Mouse (Mus musculus): Measurements from ENCODE around the gene Efl1. TPM values are rescaled to one million over a fixed set of nuclear protein-coding genes. Genes with fewer than 3 reads are reported as not detected.

Efl1 gene
- 10 to 100 TPM; 41.5 to 57.0 TPM for polyA plus RNA-seq (2017; shearing (Covaris generic))

- peak; percentile 98 for ATAC-seq
Measured at GRCm38 (mm10) chr7:82648353-82649080, at the start of gene Efl1, which contains the start of gene Saxo2. Gene Efl1, plus strand, starts transcription at chr7:82648614. Gene Saxo2, minus strand, starts transcription at chr7:82648528.

- no peak for ATAC-seq
Measured at GRCm38 (mm10) chr7:82602008-82602407, 46.4 kb upstream of the Efl1 start.

- ATAC-seq: no peak
Measured at GRCm38 (mm10) chr7:82605425-82605824, 43.0 kb upstream of the Efl1 start.

GRCm38 (mm10) chr7:82609629-82610028 is 38.8 kb upstream of the Efl1 start:
- no peak for ATAC-seq

GRCm38 (mm10) chr7:82625342-82625741 is 23.1 kb upstream of the Efl1 start:
- ATAC-seq: no peak

- ATAC-seq: no peak
Measured at GRCm38 (mm10) chr7:82647183-82647582, 1.2 kb upstream of the Efl1 start.

GRCm38 (mm10) chr7:82647909-82648308 is 505 bp upstream of the Efl1 start:
- no peak for ATAC-seq

- peak; percentile 57 for ATAC-seq
Measured at GRCm38 (mm10) chr7:82649081-82649445, 649 bp downstream of the Efl1 start.

- no peak for ATAC-seq
Measured at GRCm38 (mm10) chr7:82664604-82665003, 16.2 kb downstream of the Efl1 start.

- no peak for ATAC-seq
Measured at GRCm38 (mm10) chr7:82676001-82676400, 27.6 kb downstream of the Efl1 start.

- no peak for ATAC-seq
Measured at GRCm38 (mm10) chr7:82676834-82677233, 28.4 kb downstream of the Efl1 start.

GRCm38 (mm10) chr7:82679901-82680300 is 31.5 kb downstream of the Efl1 start:
- no peak for ATAC-seq

- ATAC-seq: no peak
Measured at GRCm38 (mm10) chr7:82688736-82689135, 40.3 kb downstream of the Efl1 start.

- ATAC-seq: peak; percentile 82
Measured at GRCm38 (mm10) chr7:82691021-82691738, 42.8 kb downstream of the Efl1 start.

GRCm38 (mm10) chr7:82697668-82698067 is 49.3 kb downstream of the Efl1 start:
- ATAC-seq: no peak

GRCm38 (mm10) chr7:82698968-82699367 is 50.6 kb downstream of the Efl1 start:
- no peak for ATAC-seq

GRCm38 (mm10) chr7:82702384-82703343 is 54.2 kb downstream of the Efl1 start:
- no peak for ATAC-seq

- ATAC-seq: no peak
Measured at GRCm38 (mm10) chr7:82709172-82709571, 60.8 kb downstream of the Efl1 start.

- peak; percentile 88 for ATAC-seq
Measured at GRCm38 (mm10) chr7:82715210-82715911, 66.9 kb downstream of the Efl1 start.

GRCm38 (mm10) chr7:82715912-82716601 is 67.6 kb downstream of the Efl1 start:
- ATAC-seq: no peak

GRCm38 (mm10) chr7:82719285-82719684 is 70.9 kb downstream of the Efl1 start:
- ATAC-seq: no peak

GRCm38 (mm10) chr7:82719740-82720139 is 71.3 kb downstream of the Efl1 start:
- no peak for ATAC-seq
